Comparison of ENCODE assay signal across 17 mouse cellular contexts in the genomic region with DNA sequence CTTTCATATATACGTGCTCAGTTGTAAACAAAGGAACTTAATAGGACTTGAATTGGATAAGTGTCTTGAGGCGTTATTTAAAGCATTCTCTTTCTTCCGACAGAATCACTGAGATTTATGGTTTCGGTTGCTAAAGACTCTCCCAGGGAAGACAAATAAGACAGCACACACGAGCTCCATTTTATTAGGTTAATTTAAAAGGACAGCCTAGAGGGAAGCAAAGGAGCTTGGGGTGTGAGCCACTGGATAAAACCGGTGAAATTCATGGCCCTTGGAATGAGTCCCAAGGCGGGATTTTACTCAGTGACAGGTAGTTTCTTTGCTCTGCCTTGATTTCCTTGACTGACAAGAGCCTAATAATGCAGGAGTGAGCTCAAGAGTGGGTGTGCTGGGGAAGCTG.
DNase-seq lines count a peak whose midpoint lies in the region; ATAC-seq lines count a peak whose summit lies in the region.
"Had no signal": no experiment of that assay in that cellular context is flagged by ENCODE, and none has a peak within 500 bp of the region (broad histone marks: within the 10 kb centered on the region; RNA-seq: fewer than 3 reads in every experiment).

No protein-coding gene starts in this region.

- WGBS in neural tube, embryonic 12.5 days: 29% methylated on average over 7 of the region's 7 CpGs
- WGBS in neural tube, embryonic 13.5 days: 19% methylated on average over 7 of the region's 7 CpGs
- 21% methylated on average over 7 of the region's 7 CpGs for WGBS in neural tube, embryonic 15.5 days
- WGBS in forebrain, embryonic 12.5 days: 80% methylated on average over 7 of the region's 7 CpGs

- peaks cover 4% of the 10 kb centered on the region; the same call in 1 of the 2 replicates for H3K4me1 ChIP-seq in neural tube, embryonic 12.5 days
- H3K4me1 ChIP-seq in neural tube, embryonic 13.5 days (replicated peaks): peaks cover 22% of the 10 kb centered on the region
- H3K4me1 ChIP-seq in neural tube, embryonic 15.5 days: peaks cover 9% of the 10 kb centered on the region
- H3K4me1 ChIP-seq in forebrain, embryonic 12.5 days: no peaks in the 10 kb centered on the region
- H3K4me1 ChIP-seq: embryonic facial prominence, embryonic 10.5 days had no signal

- no peak overlapping the region for H3K27ac ChIP-seq in neural tube, embryonic 12.5 days
- no peak overlapping the region; the same call in 1 of the 2 replicates for H3K27ac ChIP-seq in neural tube, embryonic 13.5 days (replicated peaks)
- H3K27ac ChIP-seq in neural tube, embryonic 15.5 days (replicated peaks): 0 out of 2 replicates have a peak overlapping the region, but pooled peaks have one; percentile 23
- no peak overlapping the region for H3K27ac ChIP-seq in forebrain, embryonic 12.5 days
- H3K27ac ChIP-seq: embryonic facial prominence, embryonic 10.5 days; embryonic facial prominence, embryonic 12.5 days had no signal

- DNase-seq in lung, postnatal 36 days: no peak
- DNase-seq: adrenal gland, adult 2 months; adrenal gland, postnatal 10 days; adrenal gland, postnatal 25 days; cerebellum, adult 11 months; cerebellum, adult 18-20 months; cerebellum, adult 8-10 months; cerebellum, adult 9-11 months; cerebellum, postnatal 25 days had no signal

- no peaks in the 10 kb centered on the region for H3K27me3 ChIP-seq in neural tube, embryonic 12.5 days (replicated peaks)
- peaks cover 5% of the 10 kb centered on the region; the same call in 1 of the 2 replicates for H3K27me3 ChIP-seq in neural tube, embryonic 13.5 days
- no peaks in the 10 kb centered on the region for H3K27me3 ChIP-seq in neural tube, embryonic 15.5 days (replicated peaks)
- H3K27me3 ChIP-seq in forebrain, embryonic 12.5 days: no peaks in the 10 kb centered on the region
- H3K27me3 ChIP-seq: embryonic facial prominence, embryonic 12.5 days had no signal

- H3K4me2 ChIP-seq in neural tube, embryonic 12.5 days (replicated peaks): no peak overlapping the region
- no peak overlapping the region for H3K4me2 ChIP-seq in neural tube, embryonic 13.5 days
- H3K4me2 ChIP-seq in neural tube, embryonic 15.5 days: no peak overlapping the region
- H3K4me2 ChIP-seq in forebrain, embryonic 12.5 days: no peak overlapping the region
- H3K4me2 ChIP-seq: embryonic facial prominence, embryonic 12.5 days had no signal

- no peaks in the 10 kb centered on the region for H3K9me3 ChIP-seq in neural tube, embryonic 12.5 days
- H3K9me3 ChIP-seq in neural tube, embryonic 13.5 days: no peaks in the 10 kb centered on the region
- H3K9me3 ChIP-seq in neural tube, embryonic 15.5 days (replicated peaks): no peaks in the 10 kb centered on the region
- H3K9me3 ChIP-seq in forebrain, embryonic 12.5 days: no peaks in the 10 kb centered on the region
- H3K9me3 ChIP-seq: embryonic facial prominence, embryonic 10.5 days; embryonic facial prominence, embryonic 12.5 days had no signal

- H3K4me3 ChIP-seq in neural tube, embryonic 12.5 days: no peak overlapping the region
- no peak overlapping the region for H3K4me3 ChIP-seq in neural tube, embryonic 13.5 days
- no peak overlapping the region for H3K4me3 ChIP-seq in neural tube, embryonic 15.5 days (replicated peaks)
- no peak overlapping the region for H3K4me3 ChIP-seq in forebrain, embryonic 12.5 days (replicated peaks)
- H3K4me3 ChIP-seq: embryonic facial prominence, embryonic 10.5 days; embryonic facial prominence, embryonic 12.5 days had no signal

- ATAC-seq in neural tube, embryonic 12.5 days (ENCODE audit: low FRiP score, low read depth): peak; percentile 57; the same call in 1 of the 2 replicates
- ATAC-seq in neural tube, embryonic 13.5 days (ENCODE audit: low read depth): peak; percentile 66
- peak; percentile 56; the same call in 1 of the 2 replicates for ATAC-seq in neural tube, embryonic 15.5 days (ENCODE audit: low FRiP score)
- ATAC-seq in forebrain, embryonic 12.5 days (ENCODE audit: low FRiP score): no peak
- ATAC-seq: forebrain, embryonic 14.5 days; forebrain, embryonic 16.5 days had no signal

- no peak overlapping the region for H3K9ac ChIP-seq in neural tube, embryonic 12.5 days
- H3K9ac ChIP-seq in neural tube, embryonic 13.5 days: no peak overlapping the region
- no peak overlapping the region for H3K9ac ChIP-seq in neural tube, embryonic 15.5 days (replicated peaks)
- H3K9ac ChIP-seq in forebrain, embryonic 12.5 days: no peak overlapping the region
- H3K9ac ChIP-seq: embryonic facial prominence, embryonic 12.5 days had no signal

- H3K36me3 ChIP-seq in neural tube, embryonic 12.5 days: no peaks in the 10 kb centered on the region
- H3K36me3 ChIP-seq in neural tube, embryonic 13.5 days: no peaks in the 10 kb centered on the region
- no peaks in the 10 kb centered on the region for H3K36me3 ChIP-seq in neural tube, embryonic 15.5 days
- no peaks in the 10 kb centered on the region for H3K36me3 ChIP-seq in forebrain, embryonic 12.5 days (replicated peaks)
- H3K36me3 ChIP-seq: embryonic facial prominence, embryonic 10.5 days; embryonic facial prominence, embryonic 12.5 days had no signal
